Mouse (Mus musculus): Measurements from ENCODE around the gene Sox10.

Sox10 gene

GRCm38 (mm10) chr15:79155572-79155971 lies 9.5 kb downstream of the Sox10 start:
- no peak for DNase-seq (ENCODE audit: low spot score)

GRCm38 (mm10) chr15:79152709-79153108 lies 12.3 kb downstream of the Sox10 start:
- DNase-seq (ENCODE audit: low spot score): no peak

- no peak for DNase-seq (ENCODE audit: low spot score)
These were observed 13.2 kb downstream of the Sox10 start for GRCm38 (mm10) chr15:79151881-79152280.

GRCm38 (mm10) chr15:79148533-79148932 lies 16.5 kb downstream of the Sox10 start:
- DNase-seq (ENCODE audit: low spot score): peak; percentile 48

- DNase-seq (ENCODE audit: low spot score): no peak
These were observed 19.5 kb downstream of the Sox10 start for GRCm38 (mm10) chr15:79145522-79145921.

GRCm38 (mm10) chr15:79144021-79144420 lies 21.0 kb downstream of the Sox10 start:
- DNase-seq (ENCODE audit: low spot score): no peak

GRCm38 (mm10) chr15:79143316-79143715 lies 21.7 kb downstream of the Sox10 start:
- DNase-seq (ENCODE audit: low spot score): no peak

GRCm38 (mm10) chr15:79141566-79141917 lies 23.5 kb downstream of the Sox10 start:
- DNase-seq (ENCODE audit: low spot score): no peak

GRCm38 (mm10) chr15:79140866-79141565 lies 24.0 kb downstream of the Sox10 start, which contains the start of the genes Polr2f and 1700088E04Rik:
Gene Polr2f (plus strand): TSS chr15:79141009.
Gene 1700088E04Rik (minus strand): TSS chr15:79141253.
- DNase-seq (ENCODE audit: low spot score): peak; percentile 90

- DNase-seq (ENCODE audit: low spot score): no peak
These were observed 25.4 kb downstream of the Sox10 start for GRCm38 (mm10) chr15:79139640-79140039.

- DNase-seq (ENCODE audit: low spot score): no peak
These were observed 29.1 kb downstream of the Sox10 start for GRCm38 (mm10) chr15:79135783-79136575.

- DNase-seq (ENCODE audit: low spot score): no peak
These were observed 29.7 kb downstream of the Sox10 start for GRCm38 (mm10) chr15:79135332-79135731.

GRCm38 (mm10) chr15:79134496-79135270 lies 30.4 kb downstream of the Sox10 start:
- no peak for DNase-seq (ENCODE audit: low spot score)

- DNase-seq (ENCODE audit: low spot score): no peak
These were observed 31.8 kb downstream of the Sox10 start for GRCm38 (mm10) chr15:79133191-79133661.

GRCm38 (mm10) chr15:79131442-79131841 lies 33.6 kb downstream of the Sox10 start:
- DNase-seq (ENCODE audit: low spot score): peak; percentile 79

GRCm38 (mm10) chr15:79130782-79131181 lies 34.3 kb downstream of the Sox10 start:
- DNase-seq (ENCODE audit: low spot score): no peak

- no peak for DNase-seq (ENCODE audit: low spot score)
These were observed 35.7 kb downstream of the Sox10 start for GRCm38 (mm10) chr15:79129311-79129710.

GRCm38 (mm10) chr15:79128208-79128607 lies 36.8 kb downstream of the Sox10 start:
- no peak for DNase-seq (ENCODE audit: low spot score)

- no peak for DNase-seq (ENCODE audit: low spot score)
These were observed 37.9 kb downstream of the Sox10 start for GRCm38 (mm10) chr15:79127101-79127500.

- no peak for DNase-seq (ENCODE audit: low spot score)
These were observed 38.7 kb downstream of the Sox10 start for GRCm38 (mm10) chr15:79126217-79126932.

GRCm38 (mm10) chr15:79124331-79124875 lies 40.6 kb downstream of the Sox10 start:
- DNase-seq (ENCODE audit: low spot score): no peak
